Mouse (Mus musculus) ES-Bruce4 (cell line): ENCODE measurements around the gene Itgb3. TPM values are rescaled to one million over a fixed set of nuclear protein-coding genes. Genes with fewer than 3 reads are reported as not detected.

Source experiments
- H3K27ac ChIP-seq: 2 replicates; pipeline ENCODE4 v1.5.1; 2012; ENCODE audit warnings: low read length, inconsistent platforms; ENCODE audit not compliant: insufficient read depth
- H3K27me3 ChIP-seq: 2 replicates; pipeline ENCODE4 v1.6.1; 2012; ENCODE audit warnings: mild to moderate bottlenecking, low read length, inconsistent platforms; ENCODE audit not compliant: control insufficient read depth, poor library complexity, insufficient read depth, severe bottlenecking
- H3K36me3 ChIP-seq: 2 replicates; pipeline ENCODE4 v1.6.1; 2012; ENCODE audit warnings: inconsistent platforms, mild to moderate bottlenecking, low read length, moderate library complexity; ENCODE audit not compliant: control insufficient read depth, poor library complexity, insufficient read depth, severe bottlenecking
- H3K4me1 ChIP-seq: one replicate; pipeline ENCODE4 v1.8.1; 2011; ENCODE audit warnings: low read length; ENCODE audit not compliant: control insufficient read depth, insufficient read depth
- H3K4me3 ChIP-seq: 2 replicates; pipeline ENCODE4 v1.5.1; 2011; ENCODE audit warnings: low read depth, mild to moderate bottlenecking, low read length
- H3K9ac ChIP-seq: 2 replicates; pipeline ENCODE4 v1.6.1; 2012; ENCODE audit warnings: low read depth, mild to moderate bottlenecking, inconsistent platforms; ENCODE audit not compliant: poor library complexity, severe bottlenecking
- H3K9me3 ChIP-seq: replicated peaks from 2 replicates; pipeline ENCODE4 v1.6.1; 2012; ENCODE audit warnings: mild to moderate bottlenecking, low read length, inconsistent platforms; ENCODE audit not compliant: control insufficient read depth, poor library complexity, insufficient read depth, severe bottlenecking
- CTCF ChIP-seq: IDR thresholded peaks from one replicate; pipeline ENCODE4 v1.8.1; 2011; ENCODE audit warnings: low read depth, low read length
- EP300 ChIP-seq: IDR thresholded peaks from 2 replicates; pipeline ENCODE4 v1.6.1; 2011; ENCODE audit warnings: low read depth, low read length; ENCODE audit not compliant: insufficient read depth
- POLR2A ChIP-seq: IDR thresholded peaks from one replicate; pipeline ENCODE4 v1.8.1; 2011; ENCODE audit warnings: low read length; ENCODE audit not compliant: insufficient read depth
- polyA plus RNA-seq: library from polyadenylated mRNA; stranded (reverse); fragments of >200 nt; gene quantifications from 2 replicates; pipeline ENCODE4 v1.2.4, GENCODE M21; 2011; ENCODE audit warnings: low read depth; ENCODE audit not compliant: missing spikeins, insufficient read depth, insufficient read length

Gene Itgb3
- polyA plus RNA-seq, 1 experiment: 5.1 TPM

GRCm38 (mm10) chr11:104611579-104612151 is 3.9 kb downstream of the Itgb3 start:
- Histone ChIP-seq H3K27ac (no peak overlapping the region), H3K4me3 (no peak overlapping the region), H3K27me3 (peaks cover 3% of the 10 kb centered on the region; the same call in 1 of the 2 replicates), H3K36me3 (no peaks in the 10 kb centered on the region), H3K9ac (no peak overlapping the region), H3K9me3 (no peaks in the 10 kb centered on the region), H3K4me1 (no peaks in the 10 kb centered on the region)
- TF ChIP-seq POLR2A (no peak), CTCF (no peak), EP300 (no peak)

- Histone ChIP-seq H3K27me3 (peaks cover 3% of the 10 kb centered on the region; the same call in 1 of the 2 replicates), H3K9me3 (no peaks in the 10 kb centered on the region), H3K9ac (no peak overlapping the region), H3K36me3 (no peaks in the 10 kb centered on the region), H3K4me1 (no peaks in the 10 kb centered on the region), H3K4me3 (no peak overlapping the region), H3K27ac (no peak overlapping the region)
- no peak for TF ChIP-seq POLR2A
- TF ChIP-seq CTCF: no peak
- TF ChIP-seq EP300: no peak
These were observed 5.8 kb downstream of the Itgb3 start for GRCm38 (mm10) chr11:104613551-104613950.

- Histone ChIP-seq H3K4me3 (no peak overlapping the region), H3K36me3 (no peaks in the 10 kb centered on the region), H3K27ac (no peak overlapping the region), H3K9me3 (no peaks in the 10 kb centered on the region), H3K27me3 (peaks cover under 1% of the 10 kb centered on the region; the same call in 1 of the 2 replicates), H3K4me1 (no peaks in the 10 kb centered on the region), H3K9ac (no peak overlapping the region)
- TF ChIP-seq CTCF: no peak
- TF ChIP-seq EP300: no peak
- TF ChIP-seq POLR2A: no peak
These were observed 6.3 kb downstream of the Itgb3 start for GRCm38 (mm10) chr11:104614130-104614529.

GRCm38 (mm10) chr11:104616182-104616581 is 8.4 kb downstream of the Itgb3 start:
- no peaks in the 10 kb centered on the region for H3K9me3 ChIP-seq

GRCm38 (mm10) chr11:104618638-104619076 is 10.9 kb downstream of the Itgb3 start:
- Histone ChIP-seq H3K4me1 (no peaks in the 10 kb centered on the region), H3K9me3 (no peaks in the 10 kb centered on the region), H3K4me3 (no peak overlapping the region), H3K27me3 (no peaks in the 10 kb centered on the region), H3K36me3 (no peaks in the 10 kb centered on the region), H3K27ac (no peak overlapping the region), H3K9ac (no peak overlapping the region)
- TF ChIP-seq POLR2A (no peak), EP300 (no peak), CTCF (no peak)

More at GRCm38 (mm10) chr11:104616182-104616581, 8.4 kb downstream of the Itgb3 start:
- Histone ChIP-seq H3K36me3 (no peaks in the 10 kb centered on the region), H3K4me1 (no peaks in the 10 kb centered on the region), H3K27ac (no peak overlapping the region), H3K4me3 (no peak overlapping the region), H3K9ac (no peak overlapping the region), H3K27me3 (no peaks in the 10 kb centered on the region)
- TF ChIP-seq POLR2A (no peak), EP300 (no peak), CTCF (no peak)

GRCm38 (mm10) chr11:104619084-104620022 is 11.6 kb downstream of the Itgb3 start:
- no peak overlapping the region for H3K9ac ChIP-seq
- no peaks in the 10 kb centered on the region for H3K36me3 ChIP-seq
- no peak overlapping the region for H3K4me3 ChIP-seq
- H3K27ac ChIP-seq: 0 out of 2 replicates have a peak overlapping the region, but pooled peaks have one; percentile 25
- H3K9me3 ChIP-seq: no peaks in the 10 kb centered on the region
- TF ChIP-seq CTCF (no peak), POLR2A (no peak), EP300 (no peak)
- H3K27me3 ChIP-seq: no peaks in the 10 kb centered on the region
- no peaks in the 10 kb centered on the region for H3K4me1 ChIP-seq
